Mouse (Mus musculus): ENCODE results near the gene Tango2.
A peak's percentile ranks its signal among the peaks of the same experiment; 100 is the strongest.
"Not testable (repeated sequence)": the region's sequence is repeated elsewhere in the genome, so short reads cannot be mapped to it uniquely, and the experiment has no call there.

The Tango2 gene

DNA sequence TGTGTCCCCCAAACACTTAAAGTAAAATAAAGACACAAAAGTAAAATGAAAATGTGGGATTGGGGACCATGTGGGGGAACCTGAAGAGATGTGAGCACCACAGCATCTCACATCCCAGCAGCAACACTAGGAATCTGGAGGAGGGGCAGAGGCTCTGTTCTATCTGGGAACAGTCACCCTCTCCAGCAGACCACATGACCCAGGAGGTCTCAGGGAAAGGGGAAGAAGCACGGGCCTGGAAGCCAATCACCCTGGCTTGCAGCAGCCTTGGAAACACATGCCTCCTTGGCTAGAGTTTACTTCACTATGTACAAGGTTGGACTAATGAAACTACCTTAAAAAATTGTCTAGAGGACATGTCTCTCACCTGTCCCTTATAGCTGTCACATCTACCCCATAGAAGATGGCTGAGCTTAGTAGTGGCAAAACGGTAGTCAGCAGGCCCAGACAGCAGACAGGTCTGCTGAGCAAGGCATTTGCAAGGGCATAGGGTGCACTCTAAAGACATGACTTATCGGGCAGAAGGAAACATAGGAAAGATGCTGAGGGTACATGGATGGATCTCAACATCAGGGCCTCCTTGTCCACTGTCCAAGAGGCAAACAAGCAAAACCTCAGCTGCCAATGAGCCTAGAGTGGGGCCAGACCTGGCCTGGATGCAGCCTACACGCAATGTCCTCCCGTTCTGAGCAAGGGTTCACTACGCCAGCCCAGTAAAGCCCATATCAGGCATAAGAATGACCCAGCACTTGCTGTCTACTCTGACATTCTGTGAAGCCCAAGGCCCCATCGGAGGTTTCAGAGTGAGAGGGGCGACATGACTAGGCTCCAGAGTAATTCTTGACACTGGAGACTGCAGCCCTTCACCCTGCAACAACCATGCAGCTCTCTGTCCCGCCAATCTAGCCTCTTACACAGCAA, 5.0 kb downstream of the Tango2 start:
- no peak for DNase-seq

DNA sequence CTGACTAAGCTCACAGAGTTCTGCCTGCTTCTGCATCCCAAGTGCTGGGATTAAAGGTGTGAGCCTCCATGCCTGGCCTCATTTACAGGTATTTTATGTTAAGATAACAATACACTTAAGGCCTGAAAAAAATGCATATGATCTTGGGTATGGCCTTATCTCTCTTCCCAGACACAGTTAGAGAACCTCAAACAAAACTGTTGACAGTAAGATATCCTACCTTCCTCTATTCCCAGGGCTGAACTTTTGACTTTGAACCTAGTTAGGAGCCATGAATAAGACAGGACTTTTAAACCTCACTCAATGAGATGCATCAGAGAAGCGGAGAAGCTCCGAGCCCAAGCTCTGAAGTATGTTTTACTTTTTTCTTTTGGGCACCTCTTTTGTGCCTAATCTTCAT, 5.8 kb downstream of the Tango2 start:
- DNase-seq, result no peak

DNA sequence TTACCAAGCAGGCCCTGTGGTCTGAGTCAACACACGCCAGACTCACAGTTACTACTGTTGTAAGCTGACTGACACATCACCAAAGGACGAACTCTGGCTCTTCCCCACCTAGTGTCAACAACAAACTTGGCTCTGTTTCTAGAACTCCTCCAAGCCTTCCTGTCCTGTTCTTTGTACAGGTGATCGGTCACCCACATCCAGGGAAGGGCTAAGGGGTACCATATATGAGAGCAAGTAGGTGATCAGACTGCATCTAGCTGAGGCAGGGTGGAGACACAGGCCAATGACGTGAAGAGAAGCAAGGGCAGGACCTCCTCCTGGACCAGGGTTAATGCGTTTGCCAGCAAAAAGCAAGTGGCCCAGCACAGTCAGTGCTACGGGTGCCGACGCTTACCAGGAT, 6.3 kb downstream of the Tango2 start:
- DNase-seq, result no peak

DNA sequence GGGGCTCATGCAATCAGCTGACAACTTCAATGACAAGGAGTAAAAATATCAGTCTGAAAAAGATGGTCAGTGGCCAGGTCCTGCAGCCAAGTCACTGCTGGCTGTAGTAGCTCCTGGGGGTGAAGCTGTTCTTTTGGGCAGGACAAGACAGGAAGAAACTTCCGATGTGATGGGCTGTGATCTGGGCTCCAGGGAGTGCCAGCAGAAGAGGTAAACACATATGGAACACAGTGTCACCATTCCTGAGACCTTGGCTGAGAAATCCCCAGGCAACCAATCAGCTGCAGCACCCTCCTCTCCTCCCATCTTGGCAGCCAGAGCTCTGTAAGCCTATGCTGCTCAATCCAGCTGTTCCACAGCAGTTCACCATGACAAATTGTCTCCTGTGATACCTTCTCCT, 8.0 kb downstream of the Tango2 start:
- DNase-seq, result peak; percentile 46

DNA sequence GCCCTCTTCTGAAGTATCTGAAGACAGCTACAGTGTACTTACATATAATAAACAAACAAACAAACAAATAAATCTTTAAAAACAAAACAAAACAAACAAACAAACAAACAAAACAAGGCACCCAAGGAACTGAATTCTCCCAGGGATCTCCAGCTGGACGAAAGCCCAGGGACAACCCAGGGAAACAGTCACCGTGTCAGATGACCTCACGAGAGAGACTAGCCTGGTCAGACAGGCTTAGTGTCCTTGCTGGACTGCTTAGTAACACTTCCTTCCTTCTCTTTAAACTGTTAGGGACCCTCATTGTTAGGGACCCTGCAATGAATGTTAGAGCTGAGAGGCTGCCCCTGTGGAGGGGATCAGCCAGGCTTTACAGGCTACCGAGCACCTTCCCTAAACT, 10.6 kb downstream of the Tango2 start:
- DNase-seq, result no peak

DNA sequence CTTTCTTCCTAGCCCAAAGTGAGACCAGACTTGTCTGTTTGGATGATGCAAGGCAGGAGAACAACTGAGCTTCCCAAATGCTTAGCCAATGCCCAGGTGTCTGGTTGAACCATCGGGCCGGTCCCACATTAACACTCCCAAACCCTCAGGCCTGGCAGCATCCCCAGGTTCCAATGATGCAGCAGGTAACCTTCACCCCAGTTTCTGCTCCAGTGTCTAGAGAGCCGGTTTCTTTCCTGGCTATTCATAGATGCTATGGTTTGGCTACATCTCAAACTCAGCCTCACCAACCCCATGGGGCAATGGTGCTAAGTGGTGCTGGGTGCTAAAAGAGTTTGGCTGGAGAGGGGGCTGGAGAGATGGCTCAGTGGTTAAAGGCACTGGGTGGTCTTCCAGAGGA, 11.9 kb downstream of the Tango2 start:
- DNase-seq, result no peak

DNA sequence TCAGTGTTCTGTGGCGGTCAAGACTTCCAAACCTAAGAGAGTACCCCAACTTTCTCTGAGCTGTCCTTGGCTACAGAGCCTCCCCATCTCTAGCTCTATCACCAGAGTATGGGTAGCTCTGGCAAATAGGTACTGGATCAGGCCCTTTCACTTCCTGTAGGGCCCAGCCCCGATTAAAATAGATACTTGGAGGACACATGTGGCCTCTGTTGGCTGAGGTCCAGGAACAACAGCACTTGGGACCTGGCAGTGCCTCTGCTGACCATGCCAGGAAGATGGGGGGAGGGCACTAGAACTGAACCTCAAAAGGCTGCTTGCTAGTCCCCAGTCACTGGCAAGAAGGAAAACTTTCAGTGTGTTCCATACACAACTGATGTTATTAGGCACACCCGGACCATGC, 13.9 kb downstream of the Tango2 start:
- no peak for DNase-seq

DNA sequence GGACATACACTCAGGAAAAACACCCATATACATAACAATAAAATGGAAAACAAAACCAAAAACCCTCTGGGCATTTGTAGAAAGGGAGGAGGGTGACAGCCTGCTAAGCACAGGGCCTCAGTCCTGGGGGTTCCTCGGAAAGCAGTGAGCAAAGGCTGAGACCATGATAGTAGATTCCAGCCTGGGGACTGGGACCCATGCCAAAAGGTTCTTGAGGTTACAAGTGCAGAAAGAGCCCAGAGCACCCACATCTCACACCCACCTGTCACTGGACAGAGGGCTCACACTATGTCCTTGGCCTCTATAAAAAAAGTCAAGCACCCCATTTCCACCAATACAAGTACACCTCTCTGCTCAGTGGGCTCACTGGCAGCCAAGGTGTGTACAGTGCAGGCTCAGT, 19.4 kb downstream of the Tango2 start:
- DNase-seq, result no peak

DNA sequence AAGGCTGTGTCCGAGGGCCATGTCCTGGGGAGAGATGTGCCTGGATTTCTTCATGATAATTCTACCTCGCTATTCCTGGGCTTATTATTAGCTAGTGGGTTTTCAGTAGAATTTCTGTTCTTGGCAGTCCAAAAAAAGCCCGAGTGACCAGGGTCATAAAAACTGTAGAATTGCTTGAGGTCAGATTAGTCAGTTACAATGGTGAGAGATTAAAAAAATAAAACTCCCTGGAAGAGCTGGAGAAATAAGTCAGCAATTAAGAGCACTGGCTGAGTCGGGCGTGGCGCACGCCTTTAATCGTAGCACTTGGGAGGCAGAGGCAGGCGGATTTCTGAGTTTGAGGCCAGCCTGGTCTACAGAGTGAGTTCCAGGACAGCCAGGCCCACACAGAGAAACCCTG, 20.0 kb downstream of the Tango2 start:
- DNase-seq, result no peak

DNA sequence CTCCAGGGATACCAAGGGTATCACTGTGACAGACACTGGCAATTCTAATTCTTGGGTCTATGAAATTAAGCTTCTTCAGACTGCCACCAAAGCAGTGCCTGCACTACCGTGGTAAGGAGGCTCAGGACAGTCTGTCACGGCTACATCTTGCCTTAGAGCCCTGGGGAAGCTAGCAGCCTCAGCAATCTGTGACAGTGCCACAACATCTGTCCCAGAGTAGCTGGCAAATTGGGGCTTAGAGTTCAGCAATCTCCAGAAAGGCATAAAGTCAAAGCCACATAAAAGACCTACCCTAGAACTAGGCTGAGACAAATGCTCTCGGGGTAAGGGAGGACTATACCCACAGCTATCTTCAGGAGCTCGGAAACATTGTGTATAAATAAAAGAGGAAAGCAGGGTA, 22.2 kb downstream of the Tango2 start:
- no peak for DNase-seq

DNA sequence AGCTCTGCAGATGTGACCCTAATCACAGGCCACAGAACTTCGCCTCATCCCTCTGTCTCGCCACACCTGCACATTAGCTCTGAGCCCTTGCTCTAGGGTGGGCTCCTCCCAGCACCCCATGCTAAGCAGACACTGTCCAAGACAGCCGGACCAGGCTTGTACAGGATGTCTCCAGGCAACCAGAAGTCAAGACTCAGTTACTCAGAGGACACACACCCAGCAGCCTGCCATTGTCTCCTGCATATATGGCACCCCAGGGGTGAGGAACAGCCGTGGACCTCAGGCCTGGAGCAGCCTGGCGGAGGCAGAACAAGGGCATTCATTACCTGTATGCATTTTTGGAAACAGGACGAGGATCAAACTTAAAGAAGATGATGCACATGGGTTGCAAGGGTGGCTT, 23.9 kb downstream of the Tango2 start:
- no peak for DNase-seq

DNA sequence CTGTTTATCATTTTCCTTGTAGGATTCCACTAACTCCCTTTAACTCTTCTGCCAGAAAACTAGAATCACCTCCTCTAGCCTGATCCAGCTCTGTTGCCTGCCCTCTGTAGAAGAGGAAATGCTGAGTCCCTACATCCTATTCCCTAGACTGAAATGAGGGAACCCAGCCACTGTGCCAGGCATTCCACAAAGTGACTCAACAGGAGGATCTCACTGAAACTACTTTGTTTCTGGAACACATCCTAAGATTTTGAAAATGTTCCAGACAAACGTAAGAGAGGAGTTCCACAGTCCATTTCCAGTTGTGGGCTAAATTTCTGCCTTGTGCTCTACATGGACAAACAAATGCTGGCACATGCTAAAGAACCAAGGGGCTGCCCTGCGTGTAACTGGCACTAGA, 24.4 kb downstream of the Tango2 start:
- DNase-seq, result no peak

DNA sequence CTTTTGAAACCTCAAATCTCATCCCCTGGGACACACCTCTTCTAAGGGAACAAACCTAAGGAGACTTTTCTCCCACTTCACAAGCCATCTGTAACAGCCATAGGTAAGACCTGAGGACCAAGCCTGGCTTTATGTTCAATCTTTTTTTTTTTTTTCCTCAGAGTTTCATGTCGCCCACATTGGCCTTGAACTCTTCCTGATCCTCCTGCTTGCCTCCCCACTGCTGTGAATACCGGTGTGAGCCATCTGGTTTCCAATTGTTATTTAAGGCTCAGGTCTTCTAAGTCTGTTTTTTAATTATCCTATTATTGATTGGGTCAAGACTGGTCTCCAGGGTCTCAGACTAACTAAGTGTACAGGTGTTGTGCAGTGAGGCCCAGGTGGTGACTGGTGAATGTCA, 26.5 kb downstream of the Tango2 start:
- no peak for DNase-seq

DNA sequence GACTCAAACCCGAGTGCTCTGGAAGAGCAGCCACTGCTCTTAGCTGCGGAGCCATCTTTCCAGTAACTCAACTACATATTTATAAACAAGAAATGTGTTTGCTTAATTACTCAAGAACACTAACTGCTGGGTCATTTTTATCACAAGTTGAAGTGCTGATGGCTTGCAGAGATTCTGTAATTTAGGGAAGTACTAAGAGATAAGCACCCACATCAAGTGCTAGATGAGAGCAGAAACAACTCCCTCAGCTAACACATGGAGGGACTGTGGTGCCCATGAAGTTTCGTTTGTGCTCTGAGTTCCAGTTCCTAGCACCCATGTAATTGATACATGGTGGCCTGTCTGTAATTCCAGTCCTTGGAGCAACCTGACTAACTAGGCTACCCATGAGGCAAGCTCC, 28.9 kb downstream of the Tango2 start:
- no peak for DNase-seq

DNA sequence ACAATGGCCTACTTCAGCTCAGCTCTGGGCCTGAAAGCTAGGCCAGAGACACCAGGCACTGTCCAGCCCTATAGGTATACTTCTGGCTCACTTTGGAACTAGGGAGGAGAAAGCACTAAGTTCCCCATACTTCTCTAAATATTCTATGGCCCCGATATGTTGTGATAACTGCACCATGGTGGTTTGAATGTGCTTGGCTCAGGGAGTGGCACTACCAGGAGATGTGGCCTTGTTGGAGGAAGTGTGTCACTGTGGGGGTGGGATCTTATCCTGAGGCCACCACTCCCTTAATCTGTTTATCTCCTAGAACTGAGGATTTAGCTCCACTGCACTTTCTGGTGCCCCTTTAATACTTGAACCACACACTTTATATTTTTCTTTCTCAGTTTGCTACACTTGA, 39.7 kb downstream of the Tango2 start:
- DNase-seq, result no peak

DNA sequence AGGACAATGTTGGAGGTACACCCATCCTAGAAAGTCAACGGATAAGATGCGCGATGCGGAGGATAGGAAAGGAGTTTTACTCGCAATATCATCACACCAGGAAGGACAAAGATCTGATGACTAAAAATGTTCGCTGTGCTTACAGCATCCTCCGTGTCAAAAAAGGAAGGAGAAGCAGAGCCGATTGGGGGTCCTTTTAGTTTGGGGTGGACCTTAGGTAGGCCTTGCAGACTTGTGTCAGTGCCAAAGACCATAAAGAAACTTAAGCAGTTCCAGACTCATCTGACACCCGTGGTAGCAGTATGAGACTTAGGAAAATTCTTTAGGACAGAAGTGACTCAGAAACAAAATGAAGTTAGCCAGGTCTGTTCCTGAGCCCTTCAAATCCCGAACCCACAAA, 58.3 kb downstream of the Tango2 start:
- DNase-seq, result not testable (repeated sequence)

DNA sequence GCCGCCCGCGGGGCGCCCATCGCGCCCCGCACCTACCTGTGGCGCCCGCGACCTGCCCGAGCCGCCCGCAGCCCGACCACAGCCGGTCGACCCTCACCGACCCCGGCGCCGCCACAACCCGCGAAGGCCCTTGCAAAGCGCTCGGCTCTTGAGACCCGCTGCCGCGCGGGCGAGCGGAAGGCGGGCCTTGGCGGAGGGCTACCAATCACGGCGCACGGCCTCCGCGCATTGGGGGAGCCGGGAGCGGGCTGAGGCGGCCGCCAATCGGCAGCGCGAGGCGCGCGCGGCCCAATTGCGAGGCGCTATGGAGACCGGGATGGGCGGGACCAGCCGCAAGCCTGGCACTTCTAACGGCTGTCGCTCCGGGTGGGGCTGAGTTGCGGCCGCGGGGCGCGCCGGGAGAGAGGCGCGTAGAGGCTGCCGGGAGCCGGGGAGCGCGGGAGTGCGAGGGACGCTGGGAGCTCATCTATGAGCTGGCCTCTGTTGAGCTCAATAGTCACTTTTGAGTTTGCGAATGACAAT, 58.8 kb downstream of the Tango2 start, which contains the start of gene Dgcr8:
Gene Dgcr8 (minus strand): TSS at position 180 of the 522 bp plus-strand sequence.
- DNase-seq, result peak; percentile 97

DNA sequence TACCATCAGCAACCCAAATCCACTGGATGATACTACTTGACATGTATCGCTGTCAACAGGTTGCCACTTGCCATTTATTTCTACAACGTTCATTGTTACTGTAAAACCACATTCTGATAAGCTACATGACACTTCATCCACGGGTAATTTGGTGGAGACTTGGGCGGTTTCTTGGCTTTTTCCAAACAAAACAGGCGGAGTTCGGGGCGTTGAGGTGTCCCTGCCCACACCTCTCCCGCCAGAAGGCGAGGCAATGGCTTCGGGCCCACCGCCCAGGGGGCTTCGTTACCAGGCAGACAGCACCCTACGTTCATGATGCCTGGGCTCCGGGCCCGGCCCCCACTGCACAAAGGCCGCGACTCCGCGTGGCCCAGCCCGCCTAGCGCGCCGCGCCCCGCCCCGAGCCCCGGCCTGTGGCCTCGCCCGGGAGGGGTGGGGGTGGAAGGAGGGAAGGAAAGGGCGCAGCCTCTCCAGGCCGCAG, 59.3 kb downstream of the Tango2 start:
- DNase-seq, result peak; percentile 78

DNA sequence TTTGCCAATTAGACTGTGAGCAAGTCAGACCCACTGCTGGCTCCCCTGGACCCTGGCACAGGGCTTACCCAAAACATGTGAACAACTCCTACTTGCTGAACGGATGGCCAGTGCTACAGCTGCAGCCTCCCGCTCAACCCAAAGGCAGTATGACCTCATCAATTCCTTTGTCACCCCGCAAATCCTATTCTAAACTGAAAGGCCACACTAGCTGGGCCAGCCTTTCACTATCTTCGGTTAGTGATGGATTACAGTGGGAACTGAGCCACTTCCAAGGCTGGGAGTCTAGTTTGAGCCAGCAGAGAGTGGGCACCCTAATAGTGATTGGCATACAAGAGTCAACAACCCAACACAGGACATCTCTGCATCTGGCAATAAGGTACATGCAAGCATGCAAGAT, 59.7 kb downstream of the Tango2 start:
- DNase-seq, result no peak

DNA sequence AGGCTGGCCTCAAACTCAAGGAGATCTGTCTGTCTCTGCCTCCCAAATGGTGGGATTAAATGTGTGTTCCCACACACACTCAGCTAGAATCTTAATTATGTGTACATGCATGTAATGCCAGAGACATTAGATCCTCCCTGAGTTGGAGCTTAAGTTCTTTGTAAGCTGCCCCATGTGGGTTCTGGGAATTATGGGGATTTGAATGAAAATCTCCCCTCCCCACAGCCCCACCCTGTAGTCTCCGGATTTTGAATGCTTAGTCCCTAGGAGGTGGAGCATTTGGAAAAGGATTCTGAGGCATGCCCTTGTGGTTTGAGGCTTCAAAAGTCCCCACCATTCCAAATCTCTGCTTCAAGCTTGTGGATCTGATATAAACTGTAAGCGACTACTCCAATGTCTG, 72.7 kb downstream of the Tango2 start:
- DNase-seq, result no peak

DNA sequence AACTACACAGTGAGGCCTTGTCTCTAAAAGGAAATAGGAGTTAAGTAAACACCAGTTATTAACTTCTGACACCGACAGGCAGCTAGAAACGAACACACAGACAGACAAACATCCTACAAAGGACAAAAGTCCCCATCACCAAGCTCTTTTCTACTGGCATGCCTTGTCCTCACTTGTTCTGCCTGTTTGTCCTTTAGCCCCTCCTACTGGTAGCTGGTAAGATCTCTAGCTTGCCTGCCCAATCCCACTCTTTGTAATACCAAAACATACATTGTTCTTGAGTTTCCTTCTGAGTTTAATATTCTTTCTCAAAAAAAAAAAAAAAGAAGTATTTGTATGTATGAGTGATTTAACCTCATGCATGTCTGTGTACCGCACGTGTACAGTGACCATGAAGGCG, 79.7 kb downstream of the Tango2 start:
- DNase-seq, result no peak

DNA sequence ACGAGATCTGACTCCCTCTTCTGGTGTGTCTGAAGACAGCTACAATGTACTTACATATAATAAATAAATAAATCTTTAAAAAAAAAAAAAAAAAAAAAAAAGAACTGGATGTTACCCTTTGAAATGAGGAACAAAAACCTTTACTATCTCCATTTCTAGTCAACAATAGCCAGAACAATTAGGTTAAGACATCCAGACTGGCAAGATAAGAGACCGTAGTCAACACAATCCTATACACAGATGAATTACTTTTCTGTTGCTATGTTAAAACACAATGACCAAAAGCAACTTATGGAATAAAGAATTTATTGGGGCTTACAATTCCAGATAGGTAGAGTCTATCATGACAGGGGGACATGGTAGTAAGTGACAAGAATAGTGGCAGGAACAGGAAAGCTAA, 82.9 kb downstream of the Tango2 start:
- DNase-seq, result no peak

DNA sequence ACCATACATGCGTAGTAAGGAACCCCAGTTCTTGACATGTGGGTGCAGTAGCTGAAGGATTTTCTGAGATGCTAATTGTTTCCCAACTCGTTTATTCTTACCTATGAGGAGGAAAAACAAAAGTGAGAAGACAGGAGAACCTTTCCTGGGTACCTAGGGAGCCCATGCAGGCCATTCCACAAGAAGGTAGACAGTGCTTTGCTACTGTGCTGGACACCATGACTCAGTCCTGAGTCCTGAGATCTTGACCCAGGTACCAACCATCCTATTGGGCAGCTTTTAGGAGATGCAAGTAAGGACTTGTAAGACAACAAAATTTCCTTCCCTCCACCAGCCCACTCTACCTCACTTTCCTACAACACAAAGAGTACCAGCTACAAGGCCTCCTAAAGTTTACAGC, 89.7 kb downstream of the Tango2 start, which contains the start of gene Gm49776:
Gene Gm49776 (minus strand): TSS at position 101 of the 400 bp plus-strand sequence.
- no peak for DNase-seq

DNA sequence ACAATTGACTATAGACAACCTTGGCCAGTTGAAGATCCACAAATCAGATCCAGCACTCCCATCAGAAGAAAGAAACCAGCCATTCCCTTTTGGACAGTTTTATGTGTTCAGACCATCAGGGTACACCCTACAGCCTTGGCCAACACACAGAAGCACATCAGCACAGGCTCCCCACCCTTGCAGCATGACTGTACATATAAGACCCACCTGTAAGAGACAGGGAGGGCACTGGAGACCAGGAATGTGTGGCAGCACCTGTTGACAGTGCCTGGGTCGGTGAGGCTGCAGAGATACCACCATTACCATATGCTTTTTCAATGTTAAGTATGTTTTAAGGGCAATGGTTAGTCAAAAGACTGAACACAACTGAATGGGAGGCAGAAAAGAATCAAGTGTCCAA, 94.0 kb downstream of the Tango2 start:
- DNase-seq, result no peak

DNA sequence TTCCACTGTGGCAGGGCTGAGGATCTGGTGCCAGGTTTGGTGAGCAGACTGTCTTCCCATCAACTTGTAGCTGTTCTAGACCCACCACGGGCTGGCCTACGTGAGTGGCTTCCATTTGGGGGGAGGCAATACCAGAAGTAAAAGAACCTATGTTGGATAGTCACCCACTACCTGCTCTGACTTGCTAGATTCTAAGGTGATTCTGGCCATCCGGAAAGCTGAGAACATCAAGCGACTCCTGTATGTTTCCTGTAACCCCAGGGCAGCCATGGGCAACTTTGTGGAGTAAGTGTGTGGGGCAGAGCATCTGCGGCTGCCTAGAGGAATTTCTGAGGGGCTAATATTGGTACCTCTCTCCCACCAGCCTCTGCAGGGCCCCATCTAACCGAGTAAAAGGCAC, 95.2 kb downstream of the Tango2 start:
- no peak for DNase-seq
